In the genomic region with DNA sequence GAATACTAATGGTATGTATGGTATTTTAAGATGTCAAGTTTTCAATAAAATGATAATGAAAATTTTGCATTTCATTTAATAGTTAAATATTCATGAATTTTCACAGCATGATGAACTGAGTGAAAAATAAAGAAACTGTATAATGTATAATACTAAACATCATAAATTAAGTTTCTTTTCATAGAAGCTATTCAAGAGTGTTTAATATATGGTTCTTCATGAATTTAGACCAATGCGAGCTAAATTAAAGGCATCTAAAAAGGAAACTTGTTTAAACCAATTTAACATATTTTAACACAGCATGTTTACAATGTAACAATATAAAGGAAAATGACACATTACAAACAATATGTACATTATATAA, we compare ENCODE assay signal across 16 mouse cellular contexts.
"Had no signal": no experiment of that assay in that cellular context is flagged by ENCODE, and none has a peak within 500 bp of the region (broad histone marks: within the 10 kb centered on the region; RNA-seq: fewer than 3 reads in every experiment).

No protein-coding gene starts in this region.

- H3K9ac ChIP-seq: lung, embryonic 14.5 days; midbrain, embryonic 12.5 days; neural tube, embryonic 13.5 days; neural tube, embryonic 15.5 days had no signal

- H3K27ac ChIP-seq: midbrain, embryonic 10.5 days; midbrain, embryonic 12.5 days; neural tube, embryonic 13.5 days; neural tube, embryonic 15.5 days had no signal

- H3K4me3 ChIP-seq: midbrain, embryonic 10.5 days; midbrain, embryonic 12.5 days; myocyte; neural tube, embryonic 13.5 days; neural tube, embryonic 15.5 days had no signal

- H3K27me3 ChIP-seq: neural tube, embryonic 13.5 days; neural tube, embryonic 15.5 days had no signal

- H3K4me1 ChIP-seq: neural tube, embryonic 13.5 days; neural tube, embryonic 15.5 days had no signal

- H3K9me3 ChIP-seq: midbrain, embryonic 12.5 days; neural tube, embryonic 13.5 days; neural tube, embryonic 15.5 days had no signal

- DNase-seq: lung, adult 18-20 months; lung, embryonic 14.5 days; lung, postnatal 10 days; lung, postnatal 4 days; right cerebral cortex, adult 18-20 months; right cerebral cortex, postnatal 25 days; right cerebral cortex, postnatal 4 days; spleen, adult 18-20 months; thymus, adult 18-20 months; thymus, postnatal 14 days; thymus, postnatal 36 days had no signal

- H3K4me2 ChIP-seq: lung, embryonic 14.5 days; midbrain, embryonic 12.5 days; neural tube, embryonic 13.5 days; neural tube, embryonic 15.5 days had no signal

- H3K36me3 ChIP-seq: midbrain, embryonic 10.5 days; midbrain, embryonic 12.5 days; neural tube, embryonic 13.5 days; neural tube, embryonic 15.5 days had no signal
